Mouse (Mus musculus) T-helper 2 cell (primary cell): ENCODE results near the gene Tph2.

Experiments used
- in situ Hi-C: fragments of 300-600 bp; cut with MboI, MseI; formaldehyde crosslinking; loops from one replicate; pipeline ENCODE4 v1.15.1; 2025; ENCODE audit warnings: high pct_unique_total_duplicates

Gene Tph2

GRCm38 (mm10) chr10:115143641-115144040, 41.2 kb downstream of the Tph2 start:
- in situ Hi-C loops = no loop called here

DNA sequence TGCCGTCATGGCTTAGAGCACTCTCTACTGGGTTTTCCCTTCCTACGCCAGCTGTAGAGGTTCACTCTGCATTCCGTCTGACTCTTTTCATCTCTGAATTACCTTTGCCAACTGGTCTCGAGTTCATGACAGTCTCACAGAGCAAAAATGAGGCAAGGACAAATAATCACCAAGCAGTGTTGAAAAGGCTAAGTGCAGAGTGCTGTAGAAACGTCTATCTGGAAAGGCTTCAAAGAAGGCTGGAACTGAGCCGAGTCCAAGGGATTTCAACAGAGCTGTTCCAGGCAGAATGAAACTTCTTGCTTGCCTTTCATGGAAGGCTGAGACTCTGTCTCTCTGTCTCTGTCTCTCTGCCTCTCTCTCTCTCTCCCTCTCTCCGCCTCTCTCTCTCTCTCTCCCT, 47.8 kb downstream of the Tph2 start:
- in situ Hi-C loops = no loop called here

GRCm38 (mm10) chr10:115127907-115128306, 56.9 kb downstream of the Tph2 start:
- in situ Hi-C loops = no loop called here

DNA sequence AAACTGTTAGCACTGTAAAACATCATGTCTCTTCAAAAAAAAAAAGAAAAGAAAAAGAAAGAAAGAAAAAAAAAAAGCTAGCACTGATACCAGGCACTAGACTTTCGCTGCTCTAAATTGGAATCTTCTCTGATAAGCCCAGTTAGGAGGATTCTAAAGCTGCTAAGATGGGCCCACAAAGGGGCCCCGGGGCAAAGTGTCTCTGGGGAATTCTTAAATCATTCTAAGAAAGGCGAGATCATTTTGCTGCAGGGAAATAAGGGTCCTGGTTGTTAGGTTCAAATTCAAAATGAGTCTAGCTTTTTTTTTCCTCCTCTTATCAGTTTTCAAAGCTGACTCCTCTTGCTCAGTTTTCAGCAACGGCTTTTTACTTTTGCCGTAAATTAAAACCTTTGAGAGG, 59.3 kb downstream of the Tph2 start:
- in situ Hi-C loops = no loop called here

DNA sequence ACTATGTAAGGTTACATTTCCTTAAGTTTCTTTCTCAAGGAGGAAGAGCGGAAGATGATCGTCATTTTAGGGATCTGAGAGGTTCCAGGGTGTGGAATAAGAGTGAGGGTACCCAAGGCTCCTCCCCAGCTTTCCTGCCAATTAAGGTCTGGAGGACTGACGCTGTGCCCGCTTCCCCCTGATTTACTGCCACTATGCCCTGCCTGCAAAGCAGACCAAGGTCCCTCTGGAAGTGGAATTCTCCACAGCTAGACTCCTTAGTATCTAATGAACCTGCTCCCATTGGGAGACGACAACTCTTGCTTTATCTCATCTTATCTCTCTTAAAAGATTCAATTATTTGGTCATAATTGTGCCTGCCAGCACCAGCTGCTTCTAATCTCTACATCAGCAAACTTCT, 59.8 kb downstream of the Tph2 start:
- in situ Hi-C loops = no loop called here

DNA sequence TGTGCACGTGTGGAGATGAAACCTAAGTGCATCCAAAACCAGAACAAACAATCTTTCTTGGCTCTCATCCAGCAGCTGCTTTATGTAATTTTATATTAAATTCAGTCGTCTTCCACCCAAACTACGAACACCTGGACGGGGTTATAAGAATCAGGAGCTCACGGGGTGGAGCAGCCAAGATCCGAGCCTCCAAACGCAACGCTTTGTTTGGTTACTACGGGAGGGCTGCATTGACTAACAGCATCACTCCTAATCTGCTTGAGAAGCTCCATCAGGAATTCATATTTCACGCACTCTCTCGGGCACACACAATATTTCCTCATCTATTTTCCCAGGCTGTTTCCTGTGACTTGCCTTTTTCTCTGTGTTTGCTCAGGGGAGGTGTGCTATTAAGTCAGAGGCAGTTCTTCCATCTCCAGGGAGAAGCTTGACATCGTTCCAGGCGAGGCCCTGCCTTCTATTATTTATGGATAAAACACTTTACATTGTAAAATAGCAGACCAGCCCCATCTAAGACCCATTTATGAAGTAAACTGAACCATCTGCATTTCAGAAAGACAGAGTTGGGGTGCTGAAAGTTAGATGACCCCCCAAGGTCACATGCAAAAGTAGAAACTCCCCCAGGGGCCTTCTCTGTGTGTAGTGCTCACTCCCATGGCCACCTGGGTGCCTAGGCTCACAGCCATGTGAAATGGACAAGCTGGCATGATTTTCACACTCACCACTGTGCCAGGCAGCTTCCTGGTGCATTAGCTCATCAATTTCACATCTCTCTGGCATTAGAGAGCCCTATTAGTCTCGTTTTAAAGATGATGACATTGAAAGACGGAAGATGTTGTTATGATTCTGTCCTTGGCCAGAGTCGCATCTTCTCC, 76.9 kb downstream of the Tph2 start:
- in situ Hi-C loops = no loop called here

GRCm38 (mm10) chr10:115104175-115104574, 80.6 kb downstream of the Tph2 start:
- in situ Hi-C loops = no loop called here

- in situ Hi-C loops = no loop called here
These were observed 84.8 kb downstream of the Tph2 start for GRCm38 (mm10) chr10:115099890-115100580.

GRCm38 (mm10) chr10:115097163-115097562, 87.7 kb downstream of the Tph2 start:
- in situ Hi-C loops = no loop called here

DNA sequence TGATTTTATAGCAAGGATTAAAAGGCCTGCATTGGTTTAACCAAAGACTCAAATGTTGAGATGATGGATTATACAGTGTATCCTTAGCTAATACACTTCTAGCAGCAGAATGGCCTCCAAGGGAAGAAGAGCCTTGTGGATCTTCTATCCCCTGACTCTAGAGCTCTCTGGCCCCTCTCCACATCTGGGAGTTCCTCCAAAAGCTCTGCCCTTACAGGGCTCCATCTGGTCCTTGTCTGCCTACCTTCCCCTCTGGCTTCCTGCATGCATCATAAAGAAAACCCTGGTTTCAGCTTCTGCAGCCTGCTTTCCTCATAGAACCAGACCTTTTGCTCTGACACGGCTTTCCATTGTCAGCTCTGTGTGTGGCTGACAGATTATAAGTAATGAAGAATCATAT, 88.6 kb downstream of the Tph2 start:
- in situ Hi-C loops = no loop called here

DNA sequence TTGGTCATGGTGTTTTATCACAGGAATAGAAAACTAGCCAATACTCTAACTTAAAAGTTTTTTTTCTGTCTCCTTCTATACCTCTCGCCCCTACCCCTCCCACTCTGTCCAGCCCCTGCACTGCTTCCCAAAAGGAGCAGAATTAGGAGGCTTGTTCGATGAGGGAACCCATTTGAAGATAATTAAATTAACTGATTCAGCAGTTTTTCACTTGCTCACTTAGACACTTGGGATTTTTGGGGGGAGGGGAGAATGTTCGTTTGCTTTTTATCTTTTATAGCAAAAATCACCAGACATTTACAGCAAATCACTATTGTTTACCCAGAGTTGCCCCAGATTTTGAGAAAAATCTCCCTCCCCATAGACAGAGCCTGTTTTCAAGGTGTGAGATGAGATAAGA, 106.6 kb downstream of the Tph2 start:
- in situ Hi-C loops = no loop called here

- in situ Hi-C loops = no loop called here
These were observed 115.5 kb downstream of the Tph2 start for GRCm38 (mm10) chr10:115069123-115069911.

DNA sequence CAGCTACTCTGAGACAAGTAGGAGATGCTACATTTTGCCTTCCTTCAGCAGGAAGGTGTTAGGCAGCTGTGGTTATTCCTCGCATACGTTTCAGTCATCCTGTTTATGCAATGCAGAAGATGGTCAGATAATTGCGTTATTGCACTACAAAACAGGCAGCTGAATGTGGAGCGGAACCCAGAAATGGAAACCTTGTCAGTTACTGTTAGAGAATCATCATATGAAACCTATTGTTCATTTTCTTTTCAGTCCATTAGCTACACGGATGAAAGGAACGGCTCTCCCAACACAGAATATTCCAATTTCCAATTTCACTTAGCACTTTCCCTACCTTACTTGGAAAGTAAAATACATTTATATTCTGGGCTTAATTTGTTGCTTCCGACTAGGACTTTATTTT, 120.9 kb downstream of the Tph2 start:
- in situ Hi-C loops = no loop called here

DNA sequence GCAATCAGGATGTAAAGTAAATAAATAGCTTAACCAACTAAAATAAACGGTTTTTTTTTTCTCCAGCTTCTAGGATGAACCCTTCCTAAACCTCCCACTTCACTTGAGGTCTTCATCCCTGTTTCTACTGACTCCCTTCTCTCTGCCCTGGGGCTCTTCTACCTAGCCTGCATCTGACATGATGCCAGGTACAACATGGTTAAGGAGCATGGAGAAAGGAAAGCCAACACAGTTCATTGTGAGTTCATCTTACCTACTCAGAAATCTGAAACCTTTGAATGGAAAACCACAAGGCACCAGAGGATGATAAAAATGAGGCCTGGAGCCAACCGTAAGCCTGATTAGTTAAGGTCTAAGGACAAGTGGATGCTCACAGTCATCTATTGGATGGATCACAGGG, 123.3 kb downstream of the Tph2 start:
- in situ Hi-C loops = no loop called here

GRCm38 (mm10) chr10:115060759-115061158, 124.1 kb downstream of the Tph2 start:
- in situ Hi-C loops = no loop called here

- in situ Hi-C loops = no loop called here
These were observed 133.2 kb downstream of the Tph2 start for GRCm38 (mm10) chr10:115051602-115052001.

- in situ Hi-C loops = no loop called here
These were observed 134.1 kb downstream of the Tph2 start for GRCm38 (mm10) chr10:115050674-115051073.

GRCm38 (mm10) chr10:115050178-115050577, 134.6 kb downstream of the Tph2 start:
- in situ Hi-C loops = no loop called here

DNA sequence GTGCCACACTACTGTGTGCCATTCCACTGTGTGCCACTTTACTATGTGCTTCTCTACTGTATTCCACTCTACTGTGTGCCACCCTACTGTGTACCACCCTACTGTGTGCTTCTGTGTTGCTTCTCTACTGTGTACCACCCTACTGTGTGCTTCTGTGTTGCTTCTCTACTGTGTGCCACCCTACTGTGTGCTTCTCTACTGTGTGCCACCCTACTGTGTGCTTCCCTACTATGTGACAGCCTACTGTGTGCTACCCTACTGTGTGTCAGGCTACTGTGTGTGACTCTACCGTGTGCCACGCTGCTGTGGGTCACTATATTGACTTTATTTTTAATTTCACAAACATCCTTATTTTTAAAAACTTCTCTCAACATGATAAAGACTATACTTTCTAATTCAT, 136.3 kb downstream of the Tph2 start:
- in situ Hi-C loops = no loop called here

DNA sequence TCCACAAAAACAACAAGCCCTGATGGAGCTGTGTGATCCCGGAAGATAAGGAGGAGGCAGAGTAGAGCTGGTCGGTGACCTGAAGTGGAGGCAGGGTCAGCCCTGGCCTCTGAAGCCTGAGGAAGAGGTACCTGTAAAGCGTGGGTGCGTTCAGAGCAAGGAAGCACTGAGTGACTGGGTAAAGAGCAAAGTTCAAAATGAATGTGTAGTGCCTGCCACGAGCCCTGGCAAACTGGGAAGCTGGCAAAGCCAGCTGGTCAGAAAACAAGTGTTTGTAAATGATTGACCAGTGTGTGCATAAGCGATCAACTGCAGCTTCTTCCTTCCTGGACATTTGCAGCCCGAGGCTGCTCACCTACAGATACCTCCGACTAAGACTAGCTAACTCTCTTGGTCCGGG, 149.1 kb downstream of the Tph2 start:
- in situ Hi-C loops = loop anchor here (10.0 kb wide), 1 partner anchor 1131 kb away; no protein-coding TSS in a partner anchor
